Mouse (Mus musculus): ENCODE results near the gene Rbm6. TPM values are rescaled to one million over a fixed set of nuclear protein-coding genes. Genes with fewer than 3 reads are reported as not detected.

Rbm6 gene
- polyA plus RNA-seq, 1 experiment, result 14.2 TPM

DNA sequence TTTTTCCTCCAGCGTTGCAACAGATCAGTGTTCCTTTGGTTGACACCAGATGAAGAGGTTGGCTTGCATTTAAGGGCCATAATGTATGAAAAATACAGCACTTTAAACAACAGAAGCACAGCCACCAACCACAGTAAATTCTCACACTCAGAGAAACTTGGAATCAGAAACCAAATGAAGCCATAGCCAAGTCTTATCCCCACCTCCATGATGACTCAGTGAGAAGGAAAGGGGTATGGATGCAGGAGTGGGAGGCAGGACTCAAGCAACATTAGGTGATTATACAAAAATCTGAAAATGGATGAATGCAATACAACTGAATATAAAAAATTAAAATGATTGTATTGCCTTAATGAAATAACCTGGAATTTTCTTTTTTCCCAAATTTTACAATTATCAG is 34.2 kb downstream of the Rbm6 start:
- Histone ChIP-seq H3K4me1 (ENCODE audit: control insufficient read depth, insufficient read depth, low read length) (no peaks in the 10 kb centered on the region), H3K4me3 (ENCODE audit: insufficient read depth, low read depth, low read length) (no peak overlapping the region), H3K36me3 (ENCODE audit: control insufficient read depth, insufficient read depth, low read length) (no peaks in the 10 kb centered on the region; the same call in 1 of the 2 replicates), H3K27me3 (replicated peaks; ENCODE audit: control insufficient read depth, insufficient read depth, low read length) (no peaks in the 10 kb centered on the region), H3K27ac (ENCODE audit: insufficient read depth, low read depth, low read length) (no peak overlapping the region)
- WGBS, result 93% methylated on average over 1 of the region's 1 CpGs
- no peak for DNase-seq
- TF ChIP-seq CTCF (conservative IDR thresholded peaks at IDR 0.05; ENCODE audit: insufficient read depth, insufficient read length, low read depth, low read length) (no peak), POLR2A (IDR thresholded peaks at IDR 0.05; ENCODE audit: low read depth, low read length) (no peak)

GRCm38 (mm10) chr9:107833826-107834225 is 39.2 kb downstream of the Rbm6 start:
- no peaks in the 10 kb centered on the region for H3K4me1 ChIP-seq (ENCODE audit: control insufficient read depth, insufficient read depth, low read length)
- no peaks in the 10 kb centered on the region for H3K27me3 ChIP-seq (replicated peaks; ENCODE audit: control insufficient read depth, insufficient read depth, low read length)
- no peaks in the 10 kb centered on the region; the same call in none of the 2 replicates for H3K36me3 ChIP-seq (ENCODE audit: control insufficient read depth, insufficient read depth, low read length)
- 77% methylated on average over 3 of the region's 3 CpGs for WGBS
- DNase-seq, result no peak
- no peak overlapping the region for H3K27ac ChIP-seq (ENCODE audit: insufficient read depth, low read depth, low read length)
- H3K4me3 ChIP-seq (ENCODE audit: insufficient read depth, low read depth, low read length), result no peak overlapping the region
- TF ChIP-seq CTCF (conservative IDR thresholded peaks at IDR 0.05; ENCODE audit: insufficient read depth, insufficient read length, low read depth, low read length) (no peak), POLR2A (IDR thresholded peaks at IDR 0.05; ENCODE audit: low read depth, low read length) (no peak)

DNA sequence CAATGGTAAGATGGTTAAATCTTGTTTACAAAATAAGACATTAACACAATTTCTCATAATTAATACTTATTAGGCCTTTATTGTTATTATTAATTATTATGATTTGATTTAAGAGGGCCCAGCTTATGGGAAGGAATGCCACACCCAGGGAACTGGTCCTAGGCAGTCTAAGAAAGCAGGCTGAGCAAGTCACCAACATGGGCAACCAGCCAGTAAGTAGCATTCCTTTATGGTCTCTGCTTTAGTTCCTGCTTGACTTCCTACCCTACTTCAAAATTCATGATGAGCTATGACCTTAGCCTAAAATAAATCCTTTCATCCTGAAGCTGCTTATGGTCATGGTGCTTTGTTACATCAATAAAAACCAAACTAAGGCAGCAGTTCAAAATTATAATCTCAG is 41.3 kb downstream of the Rbm6 start:
- DNase-seq, result peak; percentile 17
- no peak overlapping the region for H3K4me3 ChIP-seq (ENCODE audit: insufficient read depth, low read depth, low read length)
- H3K4me1 ChIP-seq (ENCODE audit: control insufficient read depth, insufficient read depth, low read length), result no peaks in the 10 kb centered on the region
- no peak overlapping the region for H3K27ac ChIP-seq (ENCODE audit: insufficient read depth, low read depth, low read length)
- no peaks in the 10 kb centered on the region for H3K27me3 ChIP-seq (replicated peaks; ENCODE audit: control insufficient read depth, insufficient read depth, low read length)
- TF ChIP-seq POLR2A (IDR thresholded peaks at IDR 0.05; ENCODE audit: low read depth, low read length) (no peak), CTCF (conservative IDR thresholded peaks at IDR 0.05; ENCODE audit: insufficient read depth, insufficient read length, low read depth, low read length) (no peak)
- peaks cover 1% of the 10 kb centered on the region; the same call in 1 of the 2 replicates for H3K36me3 ChIP-seq (ENCODE audit: control insufficient read depth, insufficient read depth, low read length)

GRCm38 (mm10) chr9:107812132-107812531 is 60.9 kb downstream of the Rbm6 start:
- H3K27ac ChIP-seq (ENCODE audit: insufficient read depth, low read depth, low read length), result no peak overlapping the region
- no peak overlapping the region for H3K4me3 ChIP-seq (ENCODE audit: insufficient read depth, low read depth, low read length)
- H3K36me3 ChIP-seq (ENCODE audit: control insufficient read depth, insufficient read depth, low read length), result no peaks in the 10 kb centered on the region; the same call in 1 of the 2 replicates
- no peak for TF ChIP-seq CTCF (conservative IDR thresholded peaks at IDR 0.05; ENCODE audit: insufficient read depth, insufficient read length, low read depth, low read length)
- no peak for TF ChIP-seq POLR2A (IDR thresholded peaks at IDR 0.05; ENCODE audit: low read depth, low read length)
- H3K27me3 ChIP-seq (replicated peaks; ENCODE audit: control insufficient read depth, insufficient read depth, low read length), result no peaks in the 10 kb centered on the region
- H3K4me1 ChIP-seq (ENCODE audit: control insufficient read depth, insufficient read depth, low read length), result no peaks in the 10 kb centered on the region
- 85% methylated on average over 1 of the region's 1 CpGs for WGBS
- DNase-seq, result no peak

GRCm38 (mm10) chr9:107810985-107811384 is 62.1 kb downstream of the Rbm6 start:
- DNase-seq, result no peak
- H3K27ac ChIP-seq (ENCODE audit: insufficient read depth, low read depth, low read length), result no peak overlapping the region
- 90% methylated on average over 2 of the region's 2 CpGs for WGBS
- no peaks in the 10 kb centered on the region for H3K4me1 ChIP-seq (ENCODE audit: control insufficient read depth, insufficient read depth, low read length)
- no peaks in the 10 kb centered on the region for H3K27me3 ChIP-seq (replicated peaks; ENCODE audit: control insufficient read depth, insufficient read depth, low read length)
- no peaks in the 10 kb centered on the region; the same call in 1 of the 2 replicates for H3K36me3 ChIP-seq (ENCODE audit: control insufficient read depth, insufficient read depth, low read length)
- no peak for TF ChIP-seq POLR2A (IDR thresholded peaks at IDR 0.05; ENCODE audit: low read depth, low read length)
- no peak for TF ChIP-seq CTCF (conservative IDR thresholded peaks at IDR 0.05; ENCODE audit: insufficient read depth, insufficient read length, low read depth, low read length)
- no peak overlapping the region for H3K4me3 ChIP-seq (ENCODE audit: insufficient read depth, low read depth, low read length)

DNA sequence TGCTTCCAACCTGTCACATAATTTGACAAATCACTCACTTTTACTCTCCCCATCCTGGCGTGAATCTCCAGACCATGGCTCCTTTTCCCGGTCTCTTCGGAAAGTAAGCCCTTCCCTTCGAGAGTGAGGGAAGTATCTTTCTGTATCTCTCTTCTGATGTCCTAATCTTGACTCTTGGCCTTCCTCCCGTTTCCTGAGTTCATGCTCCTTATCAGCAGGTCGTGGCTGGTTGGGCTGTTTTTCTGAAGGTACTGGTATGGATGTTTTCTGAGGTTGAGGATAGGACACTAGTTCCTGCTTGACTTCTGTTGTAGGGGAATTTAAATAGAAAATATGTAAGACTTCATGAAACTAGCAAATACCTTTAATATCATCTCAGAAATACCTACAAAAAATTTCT is 81.3 kb downstream of the Rbm6 start:
- Histone ChIP-seq H3K27me3 (replicated peaks; ENCODE audit: control insufficient read depth, insufficient read depth, low read length) (no peaks in the 10 kb centered on the region), H3K36me3 (ENCODE audit: control insufficient read depth, insufficient read depth, low read length) (peaks cover 8% of the 10 kb centered on the region)

GRCm38 (mm10) chr9:107782536-107783203 is 90.4 kb downstream of the Rbm6 start:
- Histone ChIP-seq H3K4me3 (ENCODE audit: insufficient read depth, low read depth, low read length) (no peak overlapping the region), H3K27ac (ENCODE audit: insufficient read depth, low read depth, low read length) (no peak overlapping the region), H3K4me1 (ENCODE audit: control insufficient read depth, insufficient read depth, low read length) (no peaks in the 10 kb centered on the region), H3K27me3 (replicated peaks; ENCODE audit: control insufficient read depth, insufficient read depth, low read length) (no peaks in the 10 kb centered on the region), H3K36me3 (ENCODE audit: control insufficient read depth, insufficient read depth, low read length) (peaks cover 11% of the 10 kb centered on the region)
- WGBS, result 93% methylated on average over 11 of the region's 11 CpGs
- TF ChIP-seq CTCF (conservative IDR thresholded peaks at IDR 0.05; ENCODE audit: insufficient read depth, insufficient read length, low read depth, low read length), result no peak
- TF ChIP-seq POLR2A (IDR thresholded peaks at IDR 0.05; ENCODE audit: low read depth, low read length), result no peak
- DNase-seq, result no peak

More for the DNA sequence above, 81.3 kb downstream of the Rbm6 start:
- no peak for DNase-seq
- 70% methylated on average over 6 of the region's 6 CpGs for WGBS
- no peak overlapping the region for H3K27ac ChIP-seq (ENCODE audit: insufficient read depth, low read depth, low read length)
- H3K4me3 ChIP-seq (ENCODE audit: insufficient read depth, low read depth, low read length), result no peak overlapping the region
- no peaks in the 10 kb centered on the region for H3K4me1 ChIP-seq (ENCODE audit: control insufficient read depth, insufficient read depth, low read length)
- TF ChIP-seq CTCF (conservative IDR thresholded peaks at IDR 0.05; ENCODE audit: insufficient read depth, insufficient read length, low read depth, low read length), result no peak
- TF ChIP-seq POLR2A (IDR thresholded peaks at IDR 0.05; ENCODE audit: low read depth, low read length), result no peak

All from kidney, adult 2 months (tissue).